Mouse (Mus musculus) MEL (cell line): Measurements from ENCODE around the gene Adamts16. TPM values are rescaled to one million over a fixed set of nuclear protein-coding genes. Genes with fewer than 3 reads are reported as not detected.

Experiments used
- DNase-seq: peaks from one replicate; pipeline ENCODE4 v3.0.0; 2011; ENCODE audit warnings: low read depth, low spot score
- H3K27ac ChIP-seq: 2 replicates; pipeline ENCODE4 v1.5.1; 2012; ENCODE audit warnings: low read depth, mild to moderate bottlenecking, control low read depth, low read length, moderate library complexity; ENCODE audit not compliant: control insufficient read depth
- H3K27me3 ChIP-seq, 2 experiments: fragments of 150-350 bp in 1 of 2; sonication (generic) in 1 of 2; 2 replicates each; pipeline ENCODE4 v1.6.1; 2012; ENCODE audit warnings: low read length in 2 of 2, mild to moderate bottlenecking in 2 of 2, improper control_type of control experiment in 1 of 2, moderate library complexity in 1 of 2; ENCODE audit not compliant: insufficient read depth in 2 of 2, control insufficient read depth in 1 of 2
- H3K36me3 ChIP-seq, 2 experiments: 2 replicates each; pipeline ENCODE4 v1.6.1; 2012 to 2014; ENCODE audit warnings: low read length in 2 of 2, improper control_type of control experiment in 1 of 2, inconsistent platforms in 1 of 2, mild to moderate bottlenecking in 1 of 2; ENCODE audit not compliant: insufficient read depth in 2 of 2, control insufficient read depth in 1 of 2
- H3K4me1 ChIP-seq, 2 experiments: fragments of 150-350 bp in 1 of 2; sonication (generic) in 1 of 2; 2 replicates each; pipeline ENCODE4 v1.6.1; 2012; ENCODE audit warnings: low read length in 2 of 2, improper control_type of control experiment in 1 of 2, mild to moderate bottlenecking in 1 of 2; ENCODE audit not compliant: insufficient read depth in 2 of 2, control insufficient read depth in 1 of 2
- H3K4me3 ChIP-seq, 2 experiments: fragments of 150-350 bp in 1 of 2; sonication (generic) in 1 of 2; 2 replicates each; pipeline ENCODE4 v1.5.1; 2012; ENCODE audit warnings: low read depth in 2 of 2, low read length in 2 of 2, mild to moderate bottlenecking in 2 of 2, moderate library complexity in 2 of 2, control low read depth in 1 of 2, improper control_type of control experiment in 1 of 2; ENCODE audit not compliant: control insufficient read depth in 1 of 2, insufficient read depth in 1 of 2
- H3K79me2 ChIP-seq: 2 replicates; pipeline ENCODE4 v1.6.1; 2012; ENCODE audit warnings: mild to moderate bottlenecking, low read length, moderate library complexity; ENCODE audit not compliant: control insufficient read depth, poor library complexity, insufficient read depth
- H3K9ac ChIP-seq: 2 replicates; pipeline ENCODE4 v1.6.1; 2012; ENCODE audit warnings: low read depth, mild to moderate bottlenecking, control low read depth, low read length, moderate library complexity; ENCODE audit not compliant: control insufficient read depth, poor library complexity, severe bottlenecking
- H3K9me3 ChIP-seq: fragments of 150-350 bp; sonication (generic); replicated peaks from 2 replicates; pipeline ENCODE4 v1.6.1; 2012; ENCODE audit warnings: mild to moderate bottlenecking, low read length, improper control_type of control experiment, moderate library complexity; ENCODE audit not compliant: insufficient read depth
- BHLHE40 ChIP-seq: IDR thresholded peaks from 2 replicates; pipeline ENCODE4 v1.6.1; 2012; ENCODE audit warnings: low read depth, mild to moderate bottlenecking, inconsistent platforms, low read length, improper control_type of control experiment, borderline replicate concordance
- CHD1 ChIP-seq: IDR thresholded peaks from 2 replicates; pipeline ENCODE4 v1.6.1; 2012; ENCODE audit warnings: low read depth, mild to moderate bottlenecking, inconsistent platforms, low read length, improper control_type of control experiment
- CHD2 ChIP-seq: IDR thresholded peaks from 2 replicates; pipeline ENCODE4 v1.6.1; 2011; ENCODE audit warnings: low read length, improper control_type of control experiment
- CTCF ChIP-seq, 3 experiments: IDR thresholded peaks in 2 of 3; conservative IDR thresholded peaks in 1 of 3; 2 replicates each; pipeline ENCODE4 v1.5.1; 2011 to 2012; ENCODE audit warnings: low read length in 3 of 3, low read depth in 2 of 3, mild to moderate bottlenecking in 2 of 3, improper control_type of control experiment in 1 of 3, inconsistent platforms in 1 of 3, mixed read lengths in 1 of 3, moderate library complexity in 1 of 3; ENCODE audit not compliant: control insufficient read depth in 1 of 3, insufficient read depth in 1 of 3, poor library complexity in 1 of 3, severe bottlenecking in 1 of 3
- E2F4 ChIP-seq: IDR thresholded peaks from 2 replicates; pipeline ENCODE4 v1.6.1; 2011; ENCODE audit warnings: low read depth, low read length, improper control_type of control experiment, borderline replicate concordance
- EP300 ChIP-seq, 2 experiments: IDR thresholded peaks; 2 replicates each; pipeline ENCODE4 v1.6.1; 2011; ENCODE audit warnings: improper control_type of control experiment in 2 of 2, low read length in 2 of 2, low read depth in 1 of 2, mild to moderate bottlenecking in 1 of 2
- GABPA ChIP-seq: IDR thresholded peaks from 2 replicates; pipeline ENCODE4 v1.6.1; 2012; ENCODE audit warnings: low read depth, mild to moderate bottlenecking, inconsistent platforms, low read length, improper control_type of control experiment, moderate library complexity
- GATA1 ChIP-seq: IDR thresholded peaks from 2 replicates; pipeline ENCODE4 v1.6.1; 2011; ENCODE audit warnings: low read depth, low read length, improper control_type of control experiment
- KAT2A ChIP-seq: conservative IDR thresholded peaks from 2 replicates; pipeline ENCODE4 v1.6.1; 2012; ENCODE audit warnings: low read depth, low read length, improper control_type of control experiment, inconsistent platforms
- MAFK ChIP-seq: IDR thresholded peaks from 2 replicates; pipeline ENCODE4 v1.6.1; 2011; ENCODE audit warnings: low read depth, mild to moderate bottlenecking, low read length, improper control_type of control experiment, borderline replicate concordance
- MAX ChIP-seq: IDR thresholded peaks from 2 replicates; pipeline ENCODE4 v1.6.1; 2011; ENCODE audit warnings: low read length, improper control_type of control experiment
- MAZ ChIP-seq: IDR thresholded peaks from 2 replicates; pipeline ENCODE4 v1.6.1; 2012; ENCODE audit warnings: low read depth, mild to moderate bottlenecking, inconsistent platforms, low read length, improper control_type of control experiment
- MEF2A ChIP-seq: IDR thresholded peaks from 2 replicates; pipeline ENCODE4 v1.6.1; 2014; ENCODE audit warnings: low read depth, mild to moderate bottlenecking, inconsistent platforms, low read length, improper control_type of control experiment; ENCODE audit not compliant: poor library complexity, insufficient replicate concordance, severe bottlenecking; ENCODE audit errors: extremely low read depth
- MYB ChIP-seq: IDR thresholded peaks from 2 replicates; pipeline ENCODE4 v1.6.1; 2011; ENCODE audit warnings: mild to moderate bottlenecking, low read depth, low read length, improper control_type of control experiment
- MYC ChIP-seq: IDR thresholded peaks from 2 replicates; pipeline ENCODE4 v1.6.1; 2011; ENCODE audit warnings: low read depth, mild to moderate bottlenecking, low read length, improper control_type of control experiment, moderate library complexity
- NELFE ChIP-seq: IDR thresholded peaks from 2 replicates; pipeline ENCODE4 v1.6.1; 2011; ENCODE audit warnings: low read depth, low read length, improper control_type of control experiment
- NRF1 ChIP-seq: IDR thresholded peaks from 2 replicates; pipeline ENCODE4 v1.6.1; 2014; ENCODE audit warnings: low read depth, mild to moderate bottlenecking, inconsistent platforms, low read length, improper control_type of control experiment, moderate library complexity; ENCODE audit not compliant: poor library complexity, insufficient read depth, severe bottlenecking
- POLR2AphosphoS5 ChIP-seq: IDR thresholded peaks from 2 replicates; pipeline ENCODE4 v1.6.1; 2012; ENCODE audit warnings: low read depth, borderline replicate concordance, mild to moderate bottlenecking, inconsistent platforms, low read length, moderate library complexity, mixed read lengths
- RAD21 ChIP-seq: IDR thresholded peaks from 2 replicates; pipeline ENCODE4 v1.6.1; 2011; ENCODE audit warnings: mild to moderate bottlenecking, low read depth, low read length, improper control_type of control experiment
- RCOR1 ChIP-seq: IDR thresholded peaks from 2 replicates; pipeline ENCODE4 v1.6.1; 2012; ENCODE audit warnings: low read depth, mild to moderate bottlenecking, inconsistent platforms, low read length, improper control_type of control experiment
- SIN3A ChIP-seq: IDR thresholded peaks from 2 replicates; pipeline ENCODE4 v1.6.1; 2012; ENCODE audit warnings: low read length, improper control_type of control experiment, inconsistent platforms
- SMC3 ChIP-seq: IDR thresholded peaks from 2 replicates; pipeline ENCODE4 v1.6.1; 2011; ENCODE audit warnings: low read depth, low read length, improper control_type of control experiment
- TAL1 ChIP-seq: IDR thresholded peaks from 2 replicates; pipeline ENCODE4 v1.6.1; 2012; ENCODE audit warnings: mild to moderate bottlenecking, inconsistent platforms, low read length, moderate library complexity, mixed read lengths
- TCF12 ChIP-seq: IDR thresholded peaks from 2 replicates; pipeline ENCODE4 v1.6.1; 2014; ENCODE audit warnings: low read depth, mild to moderate bottlenecking, inconsistent platforms, low read length, improper control_type of control experiment, moderate library complexity
- USF1 ChIP-seq: IDR thresholded peaks from 2 replicates; pipeline ENCODE4 v1.6.1; 2014; ENCODE audit warnings: low read depth, mild to moderate bottlenecking, inconsistent platforms, low read length, improper control_type of control experiment, moderate library complexity
- USF2 ChIP-seq, 2 experiments: IDR thresholded peaks; 2 replicates each; pipeline ENCODE4 v1.6.1; 2011 to 2012; ENCODE audit warnings: improper control_type of control experiment in 2 of 2, low read length in 2 of 2, borderline replicate concordance in 1 of 2, inconsistent platforms in 1 of 2, low read depth in 1 of 2, mild to moderate bottlenecking in 1 of 2; ENCODE audit not compliant: insufficient read depth in 1 of 2
- ZC3H11A ChIP-seq: IDR thresholded peaks from 2 replicates; pipeline ENCODE4 v1.6.1; 2012; ENCODE audit warnings: low read depth, mild to moderate bottlenecking, inconsistent platforms, low read length, improper control_type of control experiment
- ZMIZ1 ChIP-seq: IDR thresholded peaks from 2 replicates; pipeline ENCODE4 v1.6.1; 2012; ENCODE audit warnings: low read depth, mild to moderate bottlenecking, inconsistent platforms, low read length, improper control_type of control experiment, moderate library complexity
- ZNF384 ChIP-seq: IDR thresholded peaks from 2 replicates; pipeline ENCODE4 v1.6.1; 2012; ENCODE audit warnings: low read depth, mild to moderate bottlenecking, inconsistent platforms, low read length, improper control_type of control experiment
- polyA plus RNA-seq, 2 experiments: library from polyadenylated mRNA; stranded (reverse) in 1 of 2; unstranded in 1 of 2; fragments of >175 nt in 1 of 2; fragments of >200 nt in 1 of 2; gene quantifications; 2 replicates each; pipeline versions ENCODE4 v1.2.1 to v1.2.4; 2012; ENCODE audit warnings: low replicate concordance in 2 of 2, low read depth in 1 of 2; ENCODE audit not compliant: insufficient read length in 2 of 2, insufficient read depth in 1 of 2, missing spikeins in 1 of 2
- total RNA-seq: library from RNA; depleted of rRNA; stranded (reverse); fragments of 300-350 nt; gene quantifications from 2 replicates; pipeline ENCODE4 v1.2.3, GENCODE M21; 2012

Gene Adamts16
- total and polyA plus RNA-seq, 3 experiments: not detected

DNA sequence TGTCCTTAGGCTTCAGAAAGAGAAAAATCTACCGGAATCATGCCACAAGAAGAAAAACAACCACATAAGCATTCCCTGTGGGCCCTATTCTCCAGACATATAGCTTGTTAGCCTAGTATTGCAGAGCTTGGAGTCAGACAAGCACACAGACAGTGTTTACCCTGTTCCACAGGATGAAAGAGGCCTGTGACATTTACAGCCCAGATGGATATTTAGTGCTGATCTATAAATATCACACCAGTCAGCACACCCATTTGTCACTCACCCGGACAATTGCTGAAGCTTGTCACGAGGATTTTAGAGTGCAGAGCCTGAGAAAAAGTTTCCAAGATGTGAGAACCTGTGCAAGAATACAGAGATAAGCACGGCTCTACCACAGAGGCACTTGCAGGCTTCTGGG is 138.7 kb downstream of the Adamts16 start:
- Histone ChIP-seq H3K79me2 (no peaks in the 10 kb centered on the region), H3K27ac (no peak overlapping the region), H3K9ac (no peak overlapping the region), H3K36me3 (no peaks in the 10 kb centered on the region), H3K4me1 (no peaks in the 10 kb centered on the region), H3K27me3 (no peaks in the 10 kb centered on the region), H3K9me3 (no peaks in the 10 kb centered on the region), H3K4me3 (no peak overlapping the region)
- DNase-seq: no peak
- no peak for TF ChIP-seq POLR2AphosphoS5
- TF ChIP-seq E2F4: no peak
- no peak for TF ChIP-seq ZNF384
- no peak for TF ChIP-seq MAX
- TF ChIP-seq GABPA: no peak
- TF ChIP-seq ZMIZ1: no peak
- no peak for TF ChIP-seq NELFE
- no peak for TF ChIP-seq NRF1
- no peak for TF ChIP-seq USF2 (IDR thresholded peaks at IDR 0.05; ENCODE audit: borderline replicate concordance in 1 of 2, insufficient read depth in 1 of 2, low read depth in 1 of 2, low read length in 2 of 2)
- no peak for TF ChIP-seq RCOR1
- TF ChIP-seq MYC: no peak
- TF ChIP-seq RAD21: no peak
- no peak for TF ChIP-seq MAZ
- TF ChIP-seq MAFK: no peak
- TF ChIP-seq BHLHE40: no peak
- no peak for TF ChIP-seq EP300 (IDR thresholded peaks at IDR 0.05; ENCODE audit: low read depth in 1 of 2, low read length in 2 of 2)
- no peak for TF ChIP-seq CHD1
- TF ChIP-seq SMC3: no peak

DNA sequence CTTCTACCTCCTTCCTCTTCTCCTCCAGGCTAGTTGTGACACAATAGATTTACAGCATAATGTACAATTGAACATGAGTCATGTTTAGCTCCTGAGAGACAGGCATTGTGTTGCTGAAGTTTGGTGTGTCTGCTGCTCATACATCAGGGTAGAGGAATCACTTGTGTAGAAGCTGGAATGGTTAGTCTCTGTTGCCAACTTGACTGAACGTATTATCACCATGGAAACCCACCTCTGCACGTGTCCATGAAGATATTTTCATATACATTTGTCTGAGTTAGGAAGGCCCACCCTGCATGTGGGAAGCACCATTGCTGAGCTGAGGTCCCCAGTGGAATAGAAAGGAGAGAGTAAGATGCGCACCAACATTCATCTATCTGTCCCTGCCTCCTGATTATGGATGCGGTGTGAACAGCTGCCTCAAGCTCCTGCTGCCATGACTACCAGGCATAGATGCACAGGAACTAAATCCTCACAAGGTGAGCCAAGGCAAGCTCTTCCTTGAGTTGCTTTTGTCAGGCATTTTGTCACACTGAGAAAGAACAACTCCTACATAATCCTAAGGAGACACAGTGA is 142.7 kb downstream of the Adamts16 start:
- Histone ChIP-seq H3K4me3 (no peak overlapping the region), H3K9ac (no peak overlapping the region), H3K79me2 (no peaks in the 10 kb centered on the region), H3K4me1 (no peaks in the 10 kb centered on the region), H3K36me3 (no peaks in the 10 kb centered on the region), H3K27me3 (no peaks in the 10 kb centered on the region), H3K27ac (no peak overlapping the region), H3K9me3 (no peaks in the 10 kb centered on the region)
- no peak for DNase-seq
- TF ChIP-seq RCOR1 (no peak), USF1 (no peak), KAT2A (no peak), CHD1 (no peak), MAFK (no peak), ZC3H11A (no peak), MYB (no peak), BHLHE40 (no peak), TCF12 (no peak), USF2 (IDR thresholded peaks at IDR 0.05; ENCODE audit: borderline replicate concordance in 1 of 2, insufficient read depth in 1 of 2, low read depth in 1 of 2, low read length in 2 of 2) (no peak), SMC3 (no peak), TAL1 (no peak), GATA1 (no peak), SIN3A (no peak), E2F4 (no peak), MEF2A (no peak), CHD2 (no peak), RAD21 (no peak), MAX (no peak), CTCF (IDR thresholded peaks at IDR 0.05 in 2 of 3, conservative IDR thresholded peaks at IDR 0.05 in 1 of 3; ENCODE audit: control insufficient read depth in 1 of 3, insufficient read depth in 1 of 3, low read depth in 2 of 3, low read length in 3 of 3, poor library complexity in 1 of 3, severe bottlenecking in 1 of 3) (no peak)
